Mouse (Mus musculus) midbrain, embryonic 14.5 days (tissue): Measurements from ENCODE around the gene Phc3. TPM values are rescaled to one million over a fixed set of nuclear protein-coding genes. Genes with fewer than 3 reads are reported as not detected.

ENCODE experiments used
- ATAC-seq: fragments of 200-750 bp; cut with Nextera tagmentation; 2 replicates; pipeline ENCODE4 v1.8.0; 2017; ENCODE audit warnings: moderate number of reproducible peaks, moderate library complexity; ENCODE audit not compliant: low FRiP score, low TSS enrichment
- DNase-seq: peaks from one replicate; pipeline ENCODE4 v3.0.0-alpha.2; 2015
- H3K27ac ChIP-seq: fragments of 300-500 bp; sonication (generic); replicated peaks from 2 replicates; pipeline ENCODE4 v1.5.1; 2014; ENCODE audit warnings: mild to moderate bottlenecking, low read depth, low read length, moderate library complexity
- H3K27me3 ChIP-seq: fragments of 300-500 bp; sonication (generic); 2 replicates; pipeline ENCODE4 v1.6.1; 2014; ENCODE audit warnings: low read length, control low read depth, mixed read lengths; ENCODE audit not compliant: control insufficient read depth, insufficient read depth
- H3K36me3 ChIP-seq: fragments of 300-500 bp; sonication (generic); 2 replicates; pipeline ENCODE4 v1.6.1; 2014; ENCODE audit warnings: low read length, control low read depth; ENCODE audit not compliant: control insufficient read depth, insufficient read depth
- H3K4me1 ChIP-seq: fragments of 300-500 bp; sonication (generic); 2 replicates; pipeline ENCODE4 v1.6.1; 2014; ENCODE audit warnings: mild to moderate bottlenecking, antibody characterized with exemption, low read length, control low read depth; ENCODE audit not compliant: control insufficient read depth, insufficient read depth
- H3K4me2 ChIP-seq: fragments of 300-500 bp; sonication (generic); 2 replicates; pipeline ENCODE4 v1.6.1; 2014; ENCODE audit warnings: mild to moderate bottlenecking, low read length, moderate library complexity
- H3K4me3 ChIP-seq: fragments of 300-500 bp; sonication (generic); replicated peaks from 2 replicates; pipeline ENCODE4 v1.5.1; 2014; ENCODE audit warnings: low read depth, low read length
- H3K9ac ChIP-seq: fragments of 300-500 bp; sonication (generic); replicated peaks from 2 replicates; pipeline ENCODE4 v1.6.1; 2014; ENCODE audit warnings: mild to moderate bottlenecking, low read length, moderate library complexity
- H3K9me3 ChIP-seq: fragments of 300-500 bp; sonication (generic); 2 replicates; pipeline ENCODE4 v1.6.1; 2016; ENCODE audit warnings: low read length, control low read depth, mixed read lengths; ENCODE audit not compliant: control insufficient read depth
- WGBS: fragments of 180-500 bp; shearing (Covaris S2); extraction: QIAGEN DNeasy Blood & Tissue Kit; methylation state at CpG from one replicate; pipeline ENCODE4 v1.1.7; 2014; 5-methylcytosine and 5-hydroxymethylcytosine counted together
- polyA plus RNA-seq: library from polyadenylated mRNA; unstranded; fragments of >200 nt; fragmentation: Nextera tagmentation; extraction: Ambion mirVana; gene quantifications from 2 replicates; pipeline ENCODE4 v1.2.1, GENCODE M21; 2014

The Phc3 gene
- polyA plus RNA-seq, 1 experiment from 2014 or later, result 9.2 TPM

DNA sequence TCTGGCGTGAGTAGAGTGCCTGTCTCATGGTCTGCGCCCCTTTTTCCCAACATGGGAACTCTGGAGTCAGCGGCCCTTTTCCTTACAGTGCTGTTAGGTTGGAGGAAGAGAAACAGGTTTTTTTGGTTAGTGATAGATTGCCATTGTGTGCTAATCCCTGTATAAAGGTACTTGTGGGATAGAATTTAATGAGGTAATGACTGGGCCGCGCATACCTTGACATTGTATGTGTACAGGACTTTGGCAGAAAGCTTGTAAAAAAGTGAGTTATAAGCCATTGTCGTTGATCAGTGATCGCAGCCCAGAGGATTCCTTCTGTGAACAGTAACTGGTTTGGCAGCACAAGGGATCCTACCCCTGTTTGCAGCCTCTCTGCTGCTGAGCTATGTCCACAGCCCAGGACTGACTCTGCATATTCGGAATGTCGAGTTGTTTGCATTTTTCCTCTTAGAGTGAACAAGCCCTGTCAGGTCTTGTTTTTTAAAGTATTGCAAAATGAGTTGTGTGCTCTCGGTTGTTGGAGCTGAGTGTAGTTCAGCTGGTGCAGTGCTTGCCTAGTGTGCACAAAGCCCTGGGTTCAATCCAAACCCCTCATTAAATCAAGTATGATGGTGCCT lies 30.3 kb upstream of the Phc3 start:
- Histone ChIP-seq H3K9ac (no peak overlapping the region), H3K27me3 (no peaks in the 10 kb centered on the region), H3K27ac (no peak overlapping the region), H3K4me3 (no peak overlapping the region), H3K4me2 (no peak overlapping the region), H3K9me3 (no peaks in the 10 kb centered on the region), H3K4me1 (peaks cover 13% of the 10 kb centered on the region; the same call in 1 of the 2 replicates), H3K36me3 (no peaks in the 10 kb centered on the region)
- 74% methylated on average over 10 of the region's 10 CpGs for WGBS
- ATAC-seq (no peak), DNase-seq (no peak)

DNA sequence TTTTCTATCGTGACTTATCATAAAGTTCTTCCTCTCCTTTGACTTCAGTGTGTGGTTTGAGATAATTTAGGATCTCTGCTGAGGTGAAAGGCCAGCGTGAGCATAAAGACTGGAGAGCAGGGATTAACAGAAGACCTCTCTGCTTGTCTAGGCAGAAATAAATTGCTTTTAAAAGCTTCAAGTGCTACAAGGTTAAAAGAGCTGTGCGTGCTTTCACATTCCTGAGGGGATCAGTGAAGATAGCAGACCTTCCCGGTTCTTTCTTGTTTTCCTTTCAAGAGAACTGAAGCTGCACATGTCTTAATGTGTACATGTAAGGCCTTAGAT lies 27.4 kb upstream of the Phc3 start:
- DNase-seq, result no peak
- Histone ChIP-seq H3K4me2 (peak overlapping the region; percentile 59), H3K9me3 (no peaks in the 10 kb centered on the region), H3K27ac (no peak overlapping the region), H3K36me3 (no peaks in the 10 kb centered on the region), H3K27me3 (no peaks in the 10 kb centered on the region), H3K4me1 (peaks cover 13% of the 10 kb centered on the region; the same call in 1 of the 2 replicates), H3K9ac (peak overlapping the region; percentile 74; the same call in 1 of the 2 replicates), H3K4me3 (peak overlapping the region; percentile 75)
- 2% methylated on average over 4 of the region's 4 CpGs for WGBS
- no peak for ATAC-seq

DNA sequence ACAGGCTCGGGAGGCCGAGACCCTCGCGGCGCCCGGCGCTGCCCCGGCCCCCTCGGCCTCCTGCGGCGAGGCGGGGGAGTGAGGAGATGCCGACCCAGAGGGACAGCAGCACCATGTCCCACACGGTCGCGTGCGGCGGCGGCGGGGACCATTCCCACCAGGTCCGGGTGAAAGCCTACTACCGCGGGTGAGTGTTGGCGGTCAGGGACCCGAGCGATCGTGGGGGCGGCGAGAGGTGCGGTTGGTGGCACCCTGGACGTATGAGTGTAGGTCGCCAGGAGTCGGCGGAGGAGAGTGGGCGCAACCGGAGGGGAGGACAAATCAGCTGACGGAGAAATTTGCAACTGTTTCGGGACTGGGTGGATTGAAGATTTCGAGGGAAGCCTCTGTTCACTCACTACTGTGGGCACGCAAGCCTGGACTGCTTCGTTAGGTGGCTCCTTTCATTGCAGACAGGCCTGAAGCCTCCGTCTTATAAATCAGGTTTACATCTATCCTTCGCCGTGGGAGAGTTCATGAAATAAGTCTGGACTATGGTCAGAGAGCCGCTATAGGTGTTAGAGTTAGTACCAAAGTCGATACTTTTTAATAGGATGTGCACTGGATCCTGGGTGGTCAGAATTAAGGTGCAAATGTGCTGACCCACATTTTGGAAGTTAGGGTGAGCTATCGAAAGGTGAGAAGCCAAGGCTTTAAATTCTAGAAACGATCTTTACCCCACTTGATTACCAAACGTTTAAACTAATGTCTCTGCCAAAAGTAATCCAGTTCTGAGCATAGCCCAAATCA lies 26.9 kb upstream of the Phc3 start:
- Histone ChIP-seq H3K4me3 (peak overlapping the region; percentile 75), H3K9me3 (no peaks in the 10 kb centered on the region), H3K4me1 (peaks cover 13% of the 10 kb centered on the region; the same call in 1 of the 2 replicates), H3K4me2 (peak overlapping the region; percentile 59), H3K9ac (peak overlapping the region; percentile 74), H3K27ac (peak overlapping the region; percentile 81), H3K36me3 (no peaks in the 10 kb centered on the region), H3K27me3 (no peaks in the 10 kb centered on the region)
- WGBS, result under 1% methylated on average over 49 of the region's 49 CpGs
- ATAC-seq (no peak; the same call in 1 of the 2 replicates), DNase-seq (peak; percentile 70)

DNA sequence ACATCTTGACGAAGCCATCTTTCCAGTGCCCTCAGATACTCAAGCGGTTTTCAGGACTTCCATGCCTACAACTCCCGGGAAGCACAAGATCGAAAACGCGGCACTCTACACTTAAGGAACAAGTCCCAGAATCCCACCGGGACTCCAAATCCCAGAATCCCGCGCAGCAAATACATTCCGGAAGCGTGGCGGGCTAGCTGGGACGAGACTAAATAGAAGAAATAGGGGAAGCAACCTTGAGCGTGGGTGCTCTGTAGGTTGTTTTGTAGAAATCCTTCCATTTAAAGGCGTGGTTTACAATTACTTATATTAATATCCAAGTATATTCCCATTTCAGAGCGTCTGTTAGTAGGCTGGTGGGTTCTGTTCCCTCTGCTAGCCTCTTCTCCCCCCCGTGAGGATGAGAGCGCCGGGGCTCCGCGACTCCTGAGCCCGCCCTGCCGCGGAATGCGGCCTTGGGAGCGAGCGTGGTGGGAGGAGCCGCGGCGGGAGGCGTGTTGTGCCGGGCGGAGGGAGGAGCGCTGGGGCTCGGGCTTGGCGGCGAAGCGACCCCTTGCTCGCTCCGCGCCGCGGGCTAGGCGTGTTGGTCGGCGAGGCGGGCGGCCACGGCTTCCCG lies 26.2 kb upstream of the Phc3 start, which contains the start of gene Prkci:
Prkci (plus strand) TSS at position 465 of the 616 bp plus-strand sequence.
- DNase-seq (peak; percentile 99), ATAC-seq (peak; percentile 99)
- peaks cover 13% of the 10 kb centered on the region; the same call in 1 of the 2 replicates for H3K4me1 ChIP-seq
- H3K36me3 ChIP-seq, result no peaks in the 10 kb centered on the region
- H3K27me3 ChIP-seq, result no peaks in the 10 kb centered on the region
- H3K9me3 ChIP-seq, result no peaks in the 10 kb centered on the region
- H3K4me2 ChIP-seq, result peak within 1 kb of the TSS; percentile 59
- H3K9ac ChIP-seq, result peak within 1 kb of the TSS; percentile 74
- WGBS, result under 1% methylated on average over 50 of the region's 50 CpGs
- peak within 1 kb of the TSS; percentile 75 for H3K4me3 ChIP-seq
- H3K27ac ChIP-seq, result peak within 1 kb of the TSS; percentile 81

DNA sequence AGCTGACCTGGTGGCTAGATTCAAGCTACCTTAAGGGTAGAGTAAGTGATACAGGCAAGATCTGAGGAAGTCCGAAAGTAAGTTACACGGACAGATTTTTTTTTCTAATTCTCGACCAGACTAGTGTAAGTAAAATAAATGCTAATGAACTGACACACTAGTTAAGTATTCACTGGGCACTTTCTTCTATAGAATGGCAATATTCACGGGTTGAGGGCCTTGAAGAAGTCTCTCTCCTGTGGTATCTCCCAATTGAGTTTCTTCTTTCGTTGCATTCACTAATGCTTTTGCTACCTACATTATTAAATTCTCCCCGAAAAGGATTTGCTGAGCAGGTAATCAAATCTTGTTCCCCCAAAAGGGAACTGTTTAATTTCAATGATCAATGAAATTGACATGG lies 25.6 kb upstream of the Phc3 start:
- no peak for DNase-seq
- no peak overlapping the region for H3K27ac ChIP-seq

DNA sequence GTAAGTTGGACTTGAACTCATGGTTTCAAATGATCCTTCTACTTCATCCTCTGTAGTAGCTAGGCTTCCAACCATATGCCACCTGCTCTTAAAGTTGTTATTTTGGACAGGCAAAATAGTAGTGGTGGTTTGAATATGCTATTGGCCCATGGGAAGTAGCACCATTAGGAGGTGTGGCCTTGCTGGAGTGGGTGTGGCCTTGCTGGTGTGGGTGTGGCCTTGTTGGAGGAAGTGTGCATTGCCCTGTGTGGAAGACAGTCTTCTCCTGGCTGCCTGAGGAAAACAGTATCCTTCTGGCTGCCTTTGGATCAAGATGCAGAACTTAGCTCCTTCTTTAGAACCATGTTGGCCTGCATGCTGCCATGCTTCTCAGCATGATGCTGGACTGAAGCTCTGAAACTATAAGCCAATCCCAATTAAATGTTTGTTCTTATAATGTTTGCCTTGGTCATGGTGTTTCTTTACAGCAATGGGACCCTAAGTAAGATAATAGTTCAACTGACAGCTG lies 23.9 kb upstream of the Phc3 start:
- Histone ChIP-seq H3K27ac (no peak overlapping the region), H3K4me1 (peaks cover 13% of the 10 kb centered on the region; the same call in 1 of the 2 replicates), H3K4me2 (no peak overlapping the region), H3K27me3 (no peaks in the 10 kb centered on the region), H3K4me3 (no peak overlapping the region), H3K36me3 (no peaks in the 10 kb centered on the region), H3K9me3 (no peaks in the 10 kb centered on the region), H3K9ac (no peak overlapping the region)
- ATAC-seq, result no peak
- DNase-seq, result no peak

More for the DNA sequence above, 25.6 kb upstream of the Phc3 start:
- H3K4me2 ChIP-seq, result peak overlapping the region; percentile 59
- H3K4me3 ChIP-seq, result peak overlapping the region; percentile 75
- no peaks in the 10 kb centered on the region for H3K9me3 ChIP-seq
- H3K27me3 ChIP-seq, result no peaks in the 10 kb centered on the region
- H3K36me3 ChIP-seq, result no peaks in the 10 kb centered on the region
- 28% methylated on average over 6 of the region's 6 CpGs for WGBS
- ATAC-seq, result no peak
- peaks cover 13% of the 10 kb centered on the region; the same call in 1 of the 2 replicates for H3K4me1 ChIP-seq
- H3K9ac ChIP-seq, result no peak overlapping the region; the same call in 1 of the 2 replicates

DNA sequence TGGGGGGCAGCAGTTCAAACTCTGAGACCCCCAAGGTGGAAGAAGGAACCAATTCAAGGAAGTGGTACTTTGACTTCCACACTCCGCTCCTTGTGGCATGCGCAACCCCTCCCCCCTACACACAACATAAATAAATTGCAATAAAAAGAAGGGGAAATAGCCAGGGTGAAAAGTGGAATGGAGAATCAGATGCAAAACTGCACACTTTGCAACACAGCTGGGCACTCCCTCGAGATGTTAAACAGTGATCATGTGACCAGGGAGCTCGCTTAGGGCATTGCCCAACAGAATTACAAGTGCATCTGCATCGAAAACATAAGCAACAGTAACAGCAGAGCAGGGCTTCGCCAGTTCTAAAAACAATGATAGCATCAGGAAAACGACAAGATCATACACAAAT lies 22.9 kb upstream of the Phc3 start:
- Histone ChIP-seq H3K27me3 (no peaks in the 10 kb centered on the region), H3K9ac (no peak overlapping the region), H3K27ac (no peak overlapping the region), H3K9me3 (no peaks in the 10 kb centered on the region), H3K4me3 (no peak overlapping the region), H3K36me3 (no peaks in the 10 kb centered on the region), H3K4me2 (no peak overlapping the region), H3K4me1 (peaks cover 6% of the 10 kb centered on the region; the same call in 1 of the 2 replicates)
- DNase-seq (no peak), ATAC-seq (no peak)
- 83% methylated on average over 7 of the region's 7 CpGs for WGBS

DNA sequence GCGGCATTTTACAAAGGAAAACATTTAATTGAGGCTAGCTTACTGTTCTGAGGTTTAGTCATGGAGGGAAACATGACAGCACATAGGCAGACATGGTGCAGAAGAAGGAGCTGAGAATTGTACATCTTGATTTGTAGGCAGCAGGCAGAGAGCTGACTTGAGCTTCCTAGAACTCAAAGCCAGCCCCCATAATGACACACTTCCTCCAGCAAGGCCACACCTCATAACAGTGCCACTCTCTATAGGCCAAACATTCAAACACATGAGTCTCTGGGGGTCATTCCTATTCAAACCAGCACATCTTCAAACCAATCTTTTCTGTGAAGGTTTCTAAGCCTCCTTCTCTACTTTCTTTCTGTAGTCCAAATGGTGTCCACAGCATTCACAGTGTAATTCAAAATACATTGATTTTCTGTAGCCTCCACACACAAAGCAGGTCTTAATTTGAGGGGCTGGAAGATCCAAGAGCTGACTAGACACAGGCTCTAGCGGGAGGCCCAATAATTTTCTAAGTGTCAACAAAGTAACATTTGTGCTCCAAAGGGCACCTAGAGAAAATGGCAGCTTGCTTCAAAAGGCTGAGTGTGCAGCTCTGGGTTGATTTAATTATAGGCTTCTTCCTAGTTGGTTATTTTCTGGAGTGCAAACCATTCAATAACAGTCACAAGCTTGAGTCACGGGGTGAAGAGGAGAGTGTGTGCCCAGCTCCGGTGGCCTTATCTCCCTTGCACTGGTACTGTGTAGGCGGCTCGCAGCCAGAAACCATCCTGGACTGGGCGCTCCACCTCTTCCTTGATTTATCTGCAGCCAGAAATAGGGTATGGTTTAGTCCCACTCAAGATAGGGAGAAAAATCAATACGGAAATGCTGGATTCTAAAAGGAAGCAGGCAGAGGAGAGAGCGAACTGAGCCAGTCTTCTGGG lies 18.4 kb upstream of the Phc3 start:
- Histone ChIP-seq H3K36me3 (no peaks in the 10 kb centered on the region), H3K9me3 (no peaks in the 10 kb centered on the region), H3K27me3 (no peaks in the 10 kb centered on the region), H3K4me3 (no peak overlapping the region), H3K27ac (no peak overlapping the region), H3K4me2 (no peak overlapping the region), H3K9ac (no peak overlapping the region), H3K4me1 (no peaks in the 10 kb centered on the region)
- DNase-seq (no peak), ATAC-seq (no peak)
- 92% methylated on average over 9 of the region's 9 CpGs for WGBS
